Mouse (Mus musculus): ENCODE data around the gene Ddit4. TPM values are rescaled to one million over a fixed set of nuclear protein-coding genes. Genes with fewer than 3 reads are reported as not detected.
A peak's percentile ranks its signal among the peaks of the same experiment; 100 is the strongest.

Gene Ddit4
- polyA plus RNA-seq, 1 experiment from 2014 or later = 5.2 TPM

- DNase-seq (no peak), ATAC-seq (no peak)
- Histone ChIP-seq H3K36me3 (replicated peaks; ENCODE audit: insufficient read depth, low read length) (no peaks in the 10 kb centered on the region), H3K9me3 (ENCODE audit: low read length) (no peaks in the 10 kb centered on the region), H3K4me3 (ENCODE audit: low read depth, low read length) (no peak overlapping the region), H3K27ac (ENCODE audit: low read depth) (peak overlapping the region; percentile 34; the same call in 1 of the 2 replicates), H3K4me1 (ENCODE audit: insufficient read depth) (peaks cover 15% of the 10 kb centered on the region), H3K27me3 (ENCODE audit: insufficient read depth, low read length) (no peaks in the 10 kb centered on the region), H3K9ac (replicated peaks) (no peak overlapping the region), H3K4me2 (ENCODE audit: low read depth, low read length) (no peak overlapping the region)
- 68% methylated on average over 2 of the region's 2 CpGs for WGBS (ENCODE audit: insufficient replicate concordance)
- TF ChIP-seq EP300 (IDR thresholded peaks at IDR 0.05; ENCODE audit: low read depth) (no peak), CTCF (IDR thresholded peaks at IDR 0.05; ENCODE audit: low read depth) (no peak)
These were observed 12.0 kb upstream of the Ddit4 start for GRCm38 (mm10) chr10:59963609-59964008.

GRCm38 (mm10) chr10:59959517-59959916 lies 7.9 kb upstream of the Ddit4 start:
- Histone ChIP-seq H3K9ac (replicated peaks) (no peak overlapping the region), H3K27me3 (ENCODE audit: insufficient read depth, low read length) (no peaks in the 10 kb centered on the region), H3K4me2 (ENCODE audit: low read depth, low read length) (no peak overlapping the region), H3K4me1 (ENCODE audit: insufficient read depth) (peaks cover 6% of the 10 kb centered on the region), H3K9me3 (ENCODE audit: low read length) (no peaks in the 10 kb centered on the region), H3K4me3 (ENCODE audit: low read depth, low read length) (no peak overlapping the region), H3K36me3 (replicated peaks; ENCODE audit: insufficient read depth, low read length) (no peaks in the 10 kb centered on the region), H3K27ac (ENCODE audit: low read depth) (no peak overlapping the region)
- WGBS (ENCODE audit: insufficient replicate concordance) = 73% methylated on average over 12 of the region's 12 CpGs
- DNase-seq (no peak), ATAC-seq (no peak)
- TF ChIP-seq CTCF (IDR thresholded peaks at IDR 0.05; ENCODE audit: low read depth) (no peak), EP300 (IDR thresholded peaks at IDR 0.05; ENCODE audit: low read depth) (no peak)

GRCm38 (mm10) chr10:59958458-59958857 lies 6.8 kb upstream of the Ddit4 start:
- TF ChIP-seq EP300 (IDR thresholded peaks at IDR 0.05; ENCODE audit: low read depth) (no peak), CTCF (IDR thresholded peaks at IDR 0.05; ENCODE audit: low read depth) (no peak)
- DNase-seq = no peak
- H3K27me3 ChIP-seq (ENCODE audit: insufficient read depth, low read length) = no peaks in the 10 kb centered on the region

GRCm38 (mm10) chr10:59957171-59958149 lies 5.8 kb upstream of the Ddit4 start:
- Histone ChIP-seq H3K4me2 (ENCODE audit: low read depth, low read length) (no peak overlapping the region), H3K4me3 (ENCODE audit: low read depth, low read length) (no peak overlapping the region), H3K4me1 (ENCODE audit: insufficient read depth) (peaks cover 6% of the 10 kb centered on the region), H3K9ac (replicated peaks) (no peak overlapping the region), H3K27me3 (ENCODE audit: insufficient read depth, low read length) (no peaks in the 10 kb centered on the region), H3K27ac (ENCODE audit: low read depth) (no peak overlapping the region), H3K36me3 (replicated peaks; ENCODE audit: insufficient read depth, low read length) (no peaks in the 10 kb centered on the region), H3K9me3 (ENCODE audit: low read length) (no peaks in the 10 kb centered on the region)
- TF ChIP-seq EP300 (IDR thresholded peaks at IDR 0.05; ENCODE audit: low read depth) = no peak
- no peak for TF ChIP-seq CTCF (IDR thresholded peaks at IDR 0.05; ENCODE audit: low read depth)
- DNase-seq = no peak
- 47% methylated on average over 25 of the region's 25 CpGs for WGBS (ENCODE audit: insufficient replicate concordance)
- no peak for ATAC-seq

More at GRCm38 (mm10) chr10:59958458-59958857, 6.8 kb upstream of the Ddit4 start:
- H3K9ac ChIP-seq (replicated peaks) = no peak overlapping the region
- no peaks in the 10 kb centered on the region for H3K36me3 ChIP-seq (replicated peaks; ENCODE audit: insufficient read depth, low read length)
- H3K27ac ChIP-seq (ENCODE audit: low read depth) = 0 out of 2 replicates have a peak overlapping the region, but pooled peaks have one; percentile 5
- WGBS (ENCODE audit: insufficient replicate concordance) = 49% methylated on average over 5 of the region's 5 CpGs
- peaks cover 1% of the 10 kb centered on the region for H3K4me1 ChIP-seq (ENCODE audit: insufficient read depth)
- no peaks in the 10 kb centered on the region for H3K9me3 ChIP-seq (ENCODE audit: low read length)
- H3K4me2 ChIP-seq (ENCODE audit: low read depth, low read length) = 0 out of 2 replicates have a peak overlapping the region, but pooled peaks have one; percentile 4
- peak; percentile 38; the same call in 1 of the 2 replicates for ATAC-seq
- no peak overlapping the region for H3K4me3 ChIP-seq (ENCODE audit: low read depth, low read length)

- Histone ChIP-seq H3K9me3 (ENCODE audit: low read length) (no peaks in the 10 kb centered on the region), H3K36me3 (replicated peaks; ENCODE audit: insufficient read depth, low read length) (no peaks in the 10 kb centered on the region), H3K4me1 (ENCODE audit: insufficient read depth) (peaks cover 11% of the 10 kb centered on the region), H3K27ac (ENCODE audit: low read depth) (no peak overlapping the region), H3K27me3 (ENCODE audit: insufficient read depth, low read length) (no peaks in the 10 kb centered on the region), H3K4me2 (ENCODE audit: low read depth, low read length) (no peak overlapping the region), H3K4me3 (ENCODE audit: low read depth, low read length) (no peak overlapping the region), H3K9ac (replicated peaks) (no peak overlapping the region)
- ATAC-seq (no peak), DNase-seq (no peak)
- TF ChIP-seq EP300 (IDR thresholded peaks at IDR 0.05; ENCODE audit: low read depth) (no peak), CTCF (IDR thresholded peaks at IDR 0.05; ENCODE audit: low read depth) (no peak)
- 71% methylated on average over 5 of the region's 5 CpGs for WGBS (ENCODE audit: insufficient replicate concordance)
These were observed 5.0 kb upstream of the Ddit4 start for GRCm38 (mm10) chr10:59956681-59957080.

GRCm38 (mm10) chr10:59953564-59954039 lies 2.0 kb upstream of the Ddit4 start:
- H3K27me3 ChIP-seq (ENCODE audit: insufficient read depth, low read length) = no peaks in the 10 kb centered on the region
- DNase-seq (no peak), ATAC-seq (no peak)
- no peak overlapping the region for H3K9ac ChIP-seq (replicated peaks)
- H3K4me2 ChIP-seq (ENCODE audit: low read depth, low read length) = no peak overlapping the region
- TF ChIP-seq CTCF (IDR thresholded peaks at IDR 0.05; ENCODE audit: low read depth) (no peak), EP300 (IDR thresholded peaks at IDR 0.05; ENCODE audit: low read depth) (no peak)
- peaks cover 19% of the 10 kb centered on the region for H3K4me1 ChIP-seq (ENCODE audit: insufficient read depth)
- H3K9me3 ChIP-seq (ENCODE audit: low read length) = no peaks in the 10 kb centered on the region
- no peak overlapping the region for H3K4me3 ChIP-seq (ENCODE audit: low read depth, low read length)
- WGBS (ENCODE audit: insufficient replicate concordance) = 41% methylated on average over 7 of the region's 7 CpGs
- peaks cover 11% of the 10 kb centered on the region for H3K36me3 ChIP-seq (replicated peaks; ENCODE audit: insufficient read depth, low read length)
- no peak overlapping the region for H3K27ac ChIP-seq (ENCODE audit: low read depth)
